Mouse (Mus musculus) lung, adult 2 months (tissue): ENCODE data around the gene Celf2. TPM values are rescaled to one million over a fixed set of nuclear protein-coding genes. Genes with fewer than 3 reads are reported as not detected.
"Not testable (repeated sequence)": the region's sequence is repeated elsewhere in the genome, so short reads cannot be mapped to it uniquely, and the experiment has no call there.

Experiments used
- DNase-seq: peaks from one replicate; pipeline ENCODE4 v3.0.0; 2022
- H3K4me1 ChIP-seq: fragments of 200-500 bp; 2 replicates; pipeline ENCODE4 v1.6.1; 2011; ENCODE audit warnings: low read length; ENCODE audit not compliant: control insufficient read depth, insufficient read depth
- H3K4me3 ChIP-seq: fragments of 200-500 bp; replicated peaks from 2 replicates; pipeline ENCODE3; 2011; ENCODE audit warnings: low read depth, mild to moderate bottlenecking, control low read depth, low read length; ENCODE audit errors: extremely low read depth
- CTCF ChIP-seq: fragments of 200-500 bp; IDR thresholded peaks from 2 replicates; pipeline ENCODE4 v1.5.1; 2011; ENCODE audit warnings: mild to moderate bottlenecking, low read length, control low read depth; ENCODE audit not compliant: insufficient read depth
- POLR2A ChIP-seq: fragments of 200-500 bp; IDR thresholded peaks from 2 replicates; pipeline ENCODE4 v1.6.1; 2011; ENCODE audit warnings: low read depth, mild to moderate bottlenecking, control low read depth, low read length, borderline replicate concordance; ENCODE audit errors: extremely low read depth
- WGBS: fragments of 180-500 bp; shearing (Covaris S2); methylation state at CpG from one replicate; pipeline ENCODE4 v1.1.7; 2018; 5-methylcytosine and 5-hydroxymethylcytosine counted together
- polyA plus RNA-seq: library from polyadenylated mRNA; depleted of rRNA; stranded (reverse); fragments of >200 nt; gene quantifications from 2 replicates; pipeline ENCODE4 v1.2.3, GENCODE M21; 2012

The Celf2 gene
- polyA plus RNA-seq, 1 experiment: 43.4 TPM

DNA sequence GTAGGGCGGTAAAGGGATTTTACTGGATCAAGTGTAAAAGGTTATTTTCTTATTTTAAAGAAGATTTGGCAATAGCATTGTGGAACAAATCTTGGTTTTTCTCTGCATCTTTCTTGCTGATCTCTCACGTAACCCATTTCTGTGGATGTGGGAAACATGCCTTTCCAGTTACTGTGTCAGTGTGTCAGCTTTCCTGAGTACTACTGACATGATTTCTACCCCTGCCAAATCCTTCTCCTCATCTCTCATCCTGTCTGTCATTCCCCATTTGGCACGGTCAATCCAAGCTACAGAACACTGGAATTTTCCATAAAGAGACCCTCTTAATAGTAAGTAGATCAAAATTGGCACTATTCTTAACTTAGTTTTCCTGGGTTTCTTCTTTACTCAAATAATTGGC is 221.9 kb downstream of the Celf2 start:
- no peak for DNase-seq
- no peaks in the 10 kb centered on the region for H3K4me1 ChIP-seq
- H3K4me3 ChIP-seq: no peak overlapping the region
- WGBS: 80% methylated on average over 3 of the region's 3 CpGs
- TF ChIP-seq POLR2A: no peak
- TF ChIP-seq CTCF: no peak

DNA sequence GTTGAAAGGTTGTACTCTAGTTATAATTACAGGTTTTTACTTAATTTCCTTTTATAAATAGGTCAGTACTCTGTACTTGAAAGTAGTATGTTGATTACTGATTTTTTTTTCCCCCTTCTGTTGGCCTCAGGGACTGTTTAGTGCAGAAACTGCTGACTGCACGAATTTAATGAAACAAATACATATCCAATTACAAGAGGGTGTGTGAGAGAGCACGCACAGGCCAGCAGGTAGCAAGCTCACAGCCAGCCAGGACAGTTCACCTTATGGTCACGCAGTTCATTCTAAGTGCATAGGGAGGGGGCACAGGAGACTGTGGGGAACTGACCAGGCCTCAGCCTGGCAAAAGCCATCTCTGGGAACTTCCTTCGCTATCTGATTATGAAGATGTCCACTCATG is 236.1 kb downstream of the Celf2 start:
- TF ChIP-seq POLR2A (no peak), CTCF (no peak)
- H3K4me1 ChIP-seq: peaks cover 5% of the 10 kb centered on the region
- no peak for DNase-seq
- H3K4me3 ChIP-seq: no peak overlapping the region
- WGBS: 77% methylated on average over 4 of the region's 4 CpGs

DNA sequence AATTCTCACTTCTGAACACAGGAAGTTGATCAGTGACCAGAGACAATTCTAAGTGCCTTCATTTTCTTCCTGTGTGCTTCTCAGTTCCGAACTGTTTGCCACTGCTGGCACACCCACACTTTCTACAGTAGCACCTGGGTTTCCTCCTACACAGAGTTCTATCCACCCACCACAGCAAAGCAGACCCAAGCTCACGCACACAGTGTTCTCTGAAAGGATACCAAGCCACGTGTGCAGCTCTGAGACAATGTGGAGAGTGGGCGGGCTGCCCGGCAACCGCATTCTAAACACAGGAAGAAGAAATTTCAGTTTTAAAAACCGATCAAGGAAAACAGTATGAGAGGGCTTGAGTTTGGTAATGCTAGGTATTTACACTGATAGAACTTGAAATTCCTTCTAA is 239.3 kb downstream of the Celf2 start:
- peaks cover 8% of the 10 kb centered on the region for H3K4me1 ChIP-seq
- TF ChIP-seq CTCF: no peak
- no peak for TF ChIP-seq POLR2A
- DNase-seq: no peak
- H3K4me3 ChIP-seq: no peak overlapping the region
- WGBS: 27% methylated on average over 7 of the region's 7 CpGs

DNA sequence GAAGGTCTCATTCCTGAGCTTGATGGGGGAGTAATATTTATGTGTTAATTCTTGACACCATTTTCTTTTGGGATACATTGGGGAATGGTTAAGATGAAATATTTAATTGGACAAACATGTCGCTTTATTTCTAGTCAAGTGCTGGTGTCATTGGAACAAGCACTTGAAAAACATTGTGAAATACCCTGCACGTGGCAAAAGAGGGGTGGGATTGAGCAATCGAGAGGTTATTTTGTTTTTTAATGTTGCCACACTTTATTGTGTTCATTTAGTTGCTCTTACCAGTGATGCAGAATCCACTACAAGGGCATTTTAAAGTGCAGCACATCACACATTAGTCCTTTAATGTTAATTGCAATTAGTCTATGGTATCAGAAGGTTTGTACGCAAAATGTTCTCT is 242.2 kb downstream of the Celf2 start:
- no peak overlapping the region for H3K4me3 ChIP-seq
- no peak for DNase-seq
- WGBS: 60% methylated on average over 4 of the region's 4 CpGs
- TF ChIP-seq POLR2A (no peak), CTCF (no peak)
- peaks cover 8% of the 10 kb centered on the region for H3K4me1 ChIP-seq

DNA sequence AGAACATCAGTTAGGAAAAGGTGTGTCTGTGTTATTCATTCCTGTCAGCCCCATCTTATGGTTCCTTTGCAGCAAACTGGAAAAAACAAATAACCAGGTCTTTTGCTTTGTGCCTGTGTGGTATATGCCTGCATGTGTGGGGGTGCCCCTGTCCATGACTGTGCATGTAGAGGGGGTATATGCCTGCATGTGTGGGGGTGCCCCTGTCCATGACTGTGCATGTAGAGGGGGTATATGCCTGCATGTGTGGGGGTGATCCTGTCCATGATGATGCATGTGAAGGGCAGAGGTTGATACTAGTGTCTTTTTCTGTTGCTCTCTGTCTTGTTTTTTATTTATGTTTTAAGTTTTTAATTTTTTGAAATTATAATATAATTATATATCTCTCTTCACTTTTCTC is 246.7 kb downstream of the Celf2 start:
- H3K4me1 ChIP-seq: not testable (repeated sequence)

DNA sequence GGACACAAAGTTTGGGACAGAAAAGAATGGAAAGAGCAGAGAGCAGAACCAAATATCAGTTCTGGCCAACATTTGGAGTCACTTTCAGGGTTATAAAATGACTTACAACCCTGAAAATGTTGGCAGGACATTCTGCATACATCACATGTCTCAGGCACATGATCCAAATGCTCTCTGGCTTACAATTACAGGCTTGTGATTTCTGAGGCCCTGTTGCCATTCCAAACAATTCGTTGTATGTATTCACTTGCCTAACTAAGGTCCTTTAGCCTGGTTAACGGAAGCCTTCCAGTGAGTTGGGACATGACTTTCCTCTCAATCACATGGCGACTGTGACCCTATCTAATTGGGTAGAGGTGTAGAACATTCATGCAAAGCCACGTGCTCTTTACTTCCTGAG is 249.2 kb downstream of the Celf2 start:
- no peak for TF ChIP-seq CTCF
- TF ChIP-seq POLR2A: no peak
- 63% methylated on average over 4 of the region's 4 CpGs for WGBS
- no peaks in the 10 kb centered on the region for H3K4me1 ChIP-seq
- no peak for DNase-seq
- H3K4me3 ChIP-seq: no peak overlapping the region

More for the DNA sequence above, 246.7 kb downstream of the Celf2 start:
- H3K4me3 ChIP-seq, DNase-seq: not testable (repeated sequence)

DNA sequence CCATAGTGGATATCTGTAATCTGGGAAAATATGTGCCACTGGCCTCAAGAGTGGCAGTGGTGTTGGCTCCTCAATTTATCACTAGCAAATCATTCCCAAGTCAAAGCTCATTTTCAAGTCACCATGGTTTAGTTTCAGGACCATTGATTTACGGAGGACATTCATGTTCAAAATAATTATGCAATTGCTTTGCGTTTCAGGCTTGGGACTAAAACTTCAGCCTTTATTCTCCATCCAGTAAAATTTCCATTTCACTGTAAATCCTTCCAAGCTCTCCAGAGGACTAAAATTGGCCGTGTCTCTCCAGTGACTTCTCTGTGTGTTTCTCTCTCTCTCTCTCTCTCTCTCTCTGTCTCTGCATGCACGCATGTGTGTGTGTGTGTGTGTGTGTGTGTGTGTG is 249.7 kb downstream of the Celf2 start:
- TF ChIP-seq CTCF: no peak
- DNase-seq: no peak
- 72% methylated on average over 4 of the region's 4 CpGs for WGBS

DNA sequence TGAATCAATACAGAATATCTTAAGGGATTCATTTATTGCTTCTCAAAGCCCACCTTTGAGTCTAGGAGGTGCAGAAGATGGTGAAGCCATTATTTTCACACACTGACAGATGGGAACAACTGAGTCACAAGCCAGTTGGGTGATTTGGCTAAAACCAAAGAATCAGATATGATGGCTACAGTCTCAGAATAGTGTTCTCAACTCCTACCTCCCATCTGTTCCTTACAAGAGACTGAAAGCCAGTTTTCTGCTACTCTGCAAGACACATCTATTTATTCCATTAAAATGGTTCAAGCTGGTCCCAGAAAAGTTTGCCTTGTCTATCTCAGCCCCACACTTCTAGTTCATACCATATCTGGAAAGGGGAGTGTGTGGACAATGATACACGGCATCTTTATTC is 253.3 kb downstream of the Celf2 start:
- no peaks in the 10 kb centered on the region for H3K4me1 ChIP-seq
- no peak for TF ChIP-seq CTCF
- TF ChIP-seq POLR2A: no peak
- DNase-seq: no peak
- 81% methylated on average over 1 of the region's 1 CpGs for WGBS
- H3K4me3 ChIP-seq: no peak overlapping the region

More for the DNA sequence above, 249.7 kb downstream of the Celf2 start:
- no peak overlapping the region for H3K4me3 ChIP-seq
- no peaks in the 10 kb centered on the region for H3K4me1 ChIP-seq

DNA sequence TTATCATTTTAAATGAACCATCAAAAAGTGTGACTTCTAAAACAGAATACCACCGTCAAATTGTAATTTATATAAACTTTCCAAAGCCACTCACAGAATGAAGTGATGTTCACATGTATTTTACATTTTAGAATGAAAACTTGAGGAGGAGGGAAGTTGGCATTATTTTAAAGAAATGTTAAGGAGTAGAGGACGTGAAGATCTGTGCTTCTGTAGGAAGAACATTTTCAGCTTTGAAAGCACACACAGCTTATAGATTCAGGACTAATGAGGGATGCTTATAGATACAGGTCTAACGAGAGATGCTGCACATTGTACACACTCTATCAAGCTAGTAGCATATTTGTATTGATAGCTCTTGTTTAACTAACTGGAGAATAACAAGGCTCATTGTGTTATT is 254.0 kb downstream of the Celf2 start:
- H3K4me3 ChIP-seq: no peak overlapping the region
- TF ChIP-seq CTCF (no peak), POLR2A (no peak)
- 82% methylated on average over 3 of the region's 3 CpGs for WGBS
- no peaks in the 10 kb centered on the region for H3K4me1 ChIP-seq
- DNase-seq: no peak

DNA sequence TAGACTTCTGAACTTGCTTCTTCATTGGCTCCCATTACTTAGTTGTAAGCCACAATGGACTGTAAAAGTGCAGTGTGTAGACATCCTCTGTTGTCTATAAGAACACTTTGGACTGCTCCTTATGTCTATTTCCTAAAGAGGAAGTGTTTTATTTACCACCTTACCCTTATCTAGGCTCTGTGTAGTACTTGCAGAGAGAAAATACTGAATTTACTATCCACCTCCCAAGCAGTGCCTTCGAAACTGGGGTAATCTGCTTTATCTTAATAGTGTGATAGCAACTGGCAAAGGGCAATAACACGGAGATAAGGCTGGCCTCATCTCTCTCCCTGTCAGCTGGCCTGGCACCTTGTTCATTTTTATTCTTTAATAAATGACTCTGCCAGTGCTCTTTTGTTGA is 259.0 kb downstream of the Celf2 start:
- TF ChIP-seq CTCF (no peak), POLR2A (no peak)
- Histone ChIP-seq H3K4me1 (no peaks in the 10 kb centered on the region; the same call in 1 of the 2 replicates), H3K4me3 (no peak overlapping the region)
- 50% methylated on average over 2 of the region's 2 CpGs for WGBS
- DNase-seq: no peak

DNA sequence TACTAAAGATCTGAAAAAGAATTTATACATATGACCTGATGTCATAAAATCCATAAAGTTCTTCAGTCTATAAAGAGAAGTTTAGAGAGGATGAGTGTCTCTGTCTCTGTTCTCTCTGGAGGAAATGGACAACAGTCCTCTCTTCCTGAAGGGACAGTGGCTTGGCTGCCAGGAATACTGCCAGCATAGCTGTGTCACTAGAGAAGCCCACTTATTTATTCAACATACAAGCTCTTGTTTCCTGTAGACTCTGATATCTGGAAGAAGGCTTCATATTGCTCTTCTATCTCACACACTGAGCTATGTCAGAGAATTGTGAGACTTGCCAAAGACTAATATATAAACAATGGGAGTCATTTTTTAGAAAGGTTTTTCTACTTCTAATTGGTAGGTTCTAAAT is 260.4 kb downstream of the Celf2 start:
- H3K4me3 ChIP-seq: no peak overlapping the region
- DNase-seq: no peak
- H3K4me1 ChIP-seq: no peaks in the 10 kb centered on the region; the same call in 1 of the 2 replicates
- TF ChIP-seq POLR2A: no peak
- no peak for TF ChIP-seq CTCF
